Mouse (Mus musculus): ENCODE results near the gene Ubac2. TPM values are rescaled to one million over a fixed set of nuclear protein-coding genes. Genes with fewer than 3 reads are reported as not detected.

The Ubac2 gene
- polyA plus RNA-seq, 1 experiment from 2014 or later = 38.5 TPM

GRCm38 (mm10) chr14:121985477-121985876 is 107.1 kb downstream of the Ubac2 start:
- Histone ChIP-seq H3K4me1 (replicated peaks; ENCODE audit: control insufficient read depth, insufficient read depth) (0 out of 2 replicates have a peak, but pooled peaks cover 3% of the 10 kb centered on the region), H3K36me3 (ENCODE audit: control insufficient read depth, insufficient read depth, low read length) (no peaks in the 10 kb centered on the region), H3K4me3 (ENCODE audit: low read depth, low read length) (no peak overlapping the region), H3K9me3 (ENCODE audit: control insufficient read depth, low read length) (no peaks in the 10 kb centered on the region), H3K9ac (ENCODE audit: low read length) (no peak overlapping the region), H3K27me3 (ENCODE audit: control insufficient read depth, insufficient read depth, low read length) (no peaks in the 10 kb centered on the region), H3K4me2 (replicated peaks; ENCODE audit: low read depth) (no peak overlapping the region), H3K27ac (replicated peaks) (no peak overlapping the region)
- 65% methylated on average over 3 of the region's 3 CpGs for WGBS
- ATAC-seq (ENCODE audit: low FRiP score, low TSS enrichment) (no peak), DNase-seq (ENCODE audit: low spot score) (peak; percentile 6)
- TF ChIP-seq CTCF (IDR thresholded peaks at IDR 0.05; ENCODE audit: low read depth) = no peak
- TF ChIP-seq EP300 (optimal IDR thresholded peaks at IDR 0.05) = no peak

- H3K4me2 ChIP-seq (replicated peaks; ENCODE audit: low read depth) = no peak overlapping the region
These were observed 107.6 kb downstream of the Ubac2 start for GRCm38 (mm10) chr14:121986028-121986427.

GRCm38 (mm10) chr14:121987287-121987686 is 108.9 kb downstream of the Ubac2 start:
- no peak for ATAC-seq (ENCODE audit: low FRiP score, low TSS enrichment)
- TF ChIP-seq CTCF (IDR thresholded peaks at IDR 0.05; ENCODE audit: low read depth) = no peak
- TF ChIP-seq EP300 (optimal IDR thresholded peaks at IDR 0.05) = no peak
- H3K36me3 ChIP-seq (ENCODE audit: control insufficient read depth, insufficient read depth, low read length) = no peaks in the 10 kb centered on the region; the same call in 1 of the 2 replicates

More at GRCm38 (mm10) chr14:121986028-121986427, 107.6 kb downstream of the Ubac2 start:
- H3K4me1 ChIP-seq (replicated peaks; ENCODE audit: control insufficient read depth, insufficient read depth) = 0 out of 2 replicates have a peak, but pooled peaks cover 3% of the 10 kb centered on the region
- ATAC-seq (ENCODE audit: low FRiP score, low TSS enrichment) (no peak), DNase-seq (ENCODE audit: low spot score) (peak; percentile 9)
- no peaks in the 10 kb centered on the region for H3K36me3 ChIP-seq (ENCODE audit: control insufficient read depth, insufficient read depth, low read length)
- H3K9me3 ChIP-seq (ENCODE audit: control insufficient read depth, low read length) = no peaks in the 10 kb centered on the region
- H3K27me3 ChIP-seq (ENCODE audit: control insufficient read depth, insufficient read depth, low read length) = no peaks in the 10 kb centered on the region
- no peak overlapping the region for H3K4me3 ChIP-seq (ENCODE audit: low read depth, low read length)
- WGBS = 73% methylated on average over 6 of the region's 6 CpGs
- H3K27ac ChIP-seq (replicated peaks) = no peak overlapping the region
- TF ChIP-seq CTCF (IDR thresholded peaks at IDR 0.05; ENCODE audit: low read depth) = no peak
- TF ChIP-seq EP300 (optimal IDR thresholded peaks at IDR 0.05) = no peak
- no peak overlapping the region for H3K9ac ChIP-seq (ENCODE audit: low read length)

DNA sequence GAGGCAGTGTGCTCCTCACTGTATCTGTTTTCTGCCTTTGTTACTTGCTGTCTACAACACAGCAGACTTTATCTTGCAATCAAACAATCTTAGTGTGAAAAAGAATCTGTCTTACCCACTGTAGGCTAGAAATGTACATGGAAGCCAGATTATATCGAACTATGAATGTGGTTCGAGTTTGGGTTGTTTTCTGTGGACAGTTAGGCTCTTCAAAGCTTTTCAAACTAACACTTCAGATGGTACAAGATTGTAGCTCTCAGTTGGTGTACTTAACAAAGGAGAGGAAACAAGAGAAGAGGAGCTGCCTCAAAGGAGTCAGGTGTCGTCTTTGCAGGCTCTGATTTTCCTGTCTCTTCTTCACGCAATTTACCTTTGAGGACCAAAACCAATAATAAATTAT is 109.3 kb downstream of the Ubac2 start:
- H3K4me3 ChIP-seq (ENCODE audit: low read depth, low read length) = no peak overlapping the region
- H3K4me1 ChIP-seq (replicated peaks; ENCODE audit: control insufficient read depth, insufficient read depth) = 0 out of 2 replicates have a peak, but pooled peaks cover 3% of the 10 kb centered on the region
- no peak overlapping the region for H3K27ac ChIP-seq (replicated peaks)
- H3K36me3 ChIP-seq (ENCODE audit: control insufficient read depth, insufficient read depth, low read length) = no peaks in the 10 kb centered on the region; the same call in 1 of the 2 replicates
- no peaks in the 10 kb centered on the region for H3K27me3 ChIP-seq (ENCODE audit: control insufficient read depth, insufficient read depth, low read length)
- no peak for ATAC-seq (ENCODE audit: low FRiP score, low TSS enrichment)
- no peak for TF ChIP-seq EP300 (optimal IDR thresholded peaks at IDR 0.05)
- TF ChIP-seq CTCF (IDR thresholded peaks at IDR 0.05; ENCODE audit: low read depth) = no peak
- 87% methylated on average over 4 of the region's 4 CpGs for WGBS
- DNase-seq (ENCODE audit: low spot score) = no peak
- no peak overlapping the region for H3K4me2 ChIP-seq (replicated peaks; ENCODE audit: low read depth)
- H3K9me3 ChIP-seq (ENCODE audit: control insufficient read depth, low read length) = no peaks in the 10 kb centered on the region
- no peak overlapping the region for H3K9ac ChIP-seq (ENCODE audit: low read length)

More at GRCm38 (mm10) chr14:121987287-121987686, 108.9 kb downstream of the Ubac2 start:
- no peak overlapping the region for H3K4me3 ChIP-seq (ENCODE audit: low read depth, low read length)
- 88% methylated on average over 1 of the region's 1 CpGs for WGBS
- no peak overlapping the region for H3K27ac ChIP-seq (replicated peaks)
- 0 out of 2 replicates have a peak, but pooled peaks cover 3% of the 10 kb centered on the region for H3K4me1 ChIP-seq (replicated peaks; ENCODE audit: control insufficient read depth, insufficient read depth)
- peak; percentile 4 for DNase-seq (ENCODE audit: low spot score)
- H3K9ac ChIP-seq (ENCODE audit: low read length) = no peak overlapping the region
- no peaks in the 10 kb centered on the region for H3K27me3 ChIP-seq (ENCODE audit: control insufficient read depth, insufficient read depth, low read length)
- H3K9me3 ChIP-seq (ENCODE audit: control insufficient read depth, low read length) = no peaks in the 10 kb centered on the region
- H3K4me2 ChIP-seq (replicated peaks; ENCODE audit: low read depth) = no peak overlapping the region

DNA sequence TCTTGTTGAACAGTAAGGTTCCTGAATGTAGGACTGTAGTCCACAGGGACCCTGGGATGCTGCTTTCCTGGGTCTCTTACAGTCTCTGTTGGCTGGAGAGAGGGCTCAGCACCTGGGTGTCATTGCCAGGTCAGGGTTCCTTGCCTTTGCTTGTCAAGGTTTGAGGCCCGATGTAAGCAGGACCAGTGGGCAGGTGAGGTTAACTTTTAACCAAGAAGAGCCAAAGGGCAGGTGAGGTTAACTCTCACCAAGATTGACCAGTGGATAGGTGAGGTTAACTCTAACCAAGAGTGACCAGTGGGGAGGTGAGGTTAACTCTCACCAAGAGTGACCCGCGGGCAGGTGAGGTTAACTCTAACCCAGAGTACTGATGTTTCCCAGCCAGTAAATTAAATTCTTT is 110.9 kb downstream of the Ubac2 start:
- H3K27ac ChIP-seq (replicated peaks) = no peak overlapping the region
- H3K27me3 ChIP-seq (ENCODE audit: control insufficient read depth, insufficient read depth, low read length) = no peaks in the 10 kb centered on the region
- H3K36me3 ChIP-seq (ENCODE audit: control insufficient read depth, insufficient read depth, low read length) = peaks cover 2% of the 10 kb centered on the region; the same call in 1 of the 2 replicates
- H3K9me3 ChIP-seq (ENCODE audit: control insufficient read depth, low read length) = no peaks in the 10 kb centered on the region
- no peak overlapping the region for H3K9ac ChIP-seq (ENCODE audit: low read length)
- no peak overlapping the region for H3K4me3 ChIP-seq (ENCODE audit: low read depth, low read length)
- no peak overlapping the region for H3K4me2 ChIP-seq (replicated peaks; ENCODE audit: low read depth)
- ATAC-seq (ENCODE audit: low FRiP score, low TSS enrichment) = no peak
- no peak for TF ChIP-seq CTCF (IDR thresholded peaks at IDR 0.05; ENCODE audit: low read depth)
- TF ChIP-seq EP300 (optimal IDR thresholded peaks at IDR 0.05) = no peak
- no peaks in the 10 kb centered on the region for H3K4me1 ChIP-seq (replicated peaks; ENCODE audit: control insufficient read depth, insufficient read depth)
- DNase-seq (ENCODE audit: low spot score) = peak; percentile 9
- 81% methylated on average over 3 of the region's 3 CpGs for WGBS

GRCm38 (mm10) chr14:121989869-121990268 is 111.4 kb downstream of the Ubac2 start:
- WGBS = 92% methylated on average over 3 of the region's 3 CpGs
- no peak overlapping the region for H3K9ac ChIP-seq (ENCODE audit: low read length)
- TF ChIP-seq CTCF (IDR thresholded peaks at IDR 0.05; ENCODE audit: low read depth) = no peak
- no peak for TF ChIP-seq EP300 (optimal IDR thresholded peaks at IDR 0.05)

More at GRCm38 (mm10) chr14:121989869-121990268, 111.4 kb downstream of the Ubac2 start:
- Histone ChIP-seq H3K4me1 (replicated peaks; ENCODE audit: control insufficient read depth, insufficient read depth) (no peaks in the 10 kb centered on the region), H3K27me3 (ENCODE audit: control insufficient read depth, insufficient read depth, low read length) (no peaks in the 10 kb centered on the region), H3K4me3 (ENCODE audit: low read depth, low read length) (no peak overlapping the region), H3K36me3 (ENCODE audit: control insufficient read depth, insufficient read depth, low read length) (peaks cover 4% of the 10 kb centered on the region; the same call in 1 of the 2 replicates), H3K27ac (replicated peaks) (no peak overlapping the region), H3K9me3 (ENCODE audit: control insufficient read depth, low read length) (no peaks in the 10 kb centered on the region), H3K4me2 (replicated peaks; ENCODE audit: low read depth) (no peak overlapping the region)
- DNase-seq (ENCODE audit: low spot score) (peak; percentile 5), ATAC-seq (ENCODE audit: low FRiP score, low TSS enrichment) (no peak)
